Mouse (Mus musculus) intestine, embryonic 14.5 days (tissue): ENCODE measurements around the gene Krtap4-2. TPM values are rescaled to one million over a fixed set of nuclear protein-coding genes. Genes with fewer than 3 reads are reported as not detected.
"Not testable (repeated sequence)": the region's sequence is repeated elsewhere in the genome, so short reads cannot be mapped to it uniquely, and the experiment has no call there.

Experiments used
- ATAC-seq: fragments of 200-750 bp; cut with Nextera tagmentation; replicated peaks from 2 replicates; pipeline ENCODE4 v1.8.0; 2017; ENCODE audit warnings: low read depth, moderate number of reproducible peaks, moderate TSS enrichment, moderate library complexity; ENCODE audit not compliant: low FRiP score, low TSS enrichment
- DNase-seq: peaks from one replicate; pipeline ENCODE4 v3.0.0-alpha.2; 2018; ENCODE audit warnings: low spot score
- H3K27ac ChIP-seq: fragments of 300-500 bp; sonication (generic); 2 replicates; pipeline ENCODE4 v1.5.1; 2014; ENCODE audit warnings: low read depth, mild to moderate bottlenecking, control low read depth
- H3K27me3 ChIP-seq: fragments of 300-500 bp; sonication (generic); replicated peaks from 2 replicates; pipeline ENCODE4 v1.6.1; 2014; ENCODE audit warnings: low read length, control low read depth; ENCODE audit not compliant: control insufficient read depth, insufficient read depth
- H3K36me3 ChIP-seq: fragments of 300-500 bp; sonication (generic); 2 replicates; pipeline ENCODE4 v1.6.1; 2014; ENCODE audit warnings: low read length, control low read depth; ENCODE audit not compliant: control insufficient read depth, insufficient read depth
- H3K4me1 ChIP-seq: fragments of 300-500 bp; sonication (generic); replicated peaks from 2 replicates; pipeline ENCODE4 v1.6.1; 2014; ENCODE audit warnings: low read length, control low read depth, mixed read lengths; ENCODE audit not compliant: control insufficient read depth, insufficient read depth
- H3K4me2 ChIP-seq: fragments of 300-500 bp; sonication (generic); 2 replicates; pipeline ENCODE4 v1.6.1; 2014; ENCODE audit warnings: low read length
- H3K4me3 ChIP-seq: fragments of 300-500 bp; sonication (generic); 2 replicates; pipeline ENCODE4 v1.5.1; 2014; ENCODE audit warnings: low read depth, low read length, control low read depth, mixed read lengths
- H3K9ac ChIP-seq: fragments of 300-500 bp; sonication (generic); 2 replicates; pipeline ENCODE4 v1.6.1; 2014; ENCODE audit warnings: mild to moderate bottlenecking, low read length
- H3K9me3 ChIP-seq: fragments of 300-500 bp; sonication (generic); 2 replicates; pipeline ENCODE4 v1.6.1; 2016; ENCODE audit warnings: low read length, control low read depth; ENCODE audit not compliant: control insufficient read depth
- WGBS: fragments of 180-500 bp; shearing (Covaris S2); extraction: QIAGEN DNeasy Blood & Tissue Kit; methylation state at CpG from one replicate; pipeline ENCODE4 v1.1.7; 2014; 5-methylcytosine and 5-hydroxymethylcytosine counted together
- polyA plus RNA-seq: library from polyadenylated mRNA; unstranded; fragments of >200 nt; fragmentation: Nextera tagmentation; extraction: Ambion mirVana; gene quantifications from 2 replicates; pipeline ENCODE4 v1.2.1, GENCODE M21; 2014

The Krtap4-2 gene
- polyA plus RNA-seq, 1 experiment from 2014 or later: not detected

GRCm38 (mm10) chr11:99610089-99610488, 24.8 kb downstream of the Krtap4-2 start, which contains the start of gene Gm11937:
Gene Gm11937, minus strand, starts transcription at chr11:99610189.
- H3K9me3 ChIP-seq, DNase-seq, H3K9ac ChIP-seq, H3K4me3 ChIP-seq, H3K4me2 ChIP-seq, H3K27me3 ChIP-seq, H3K27ac ChIP-seq, ATAC-seq, H3K36me3 ChIP-seq, H3K4me1 ChIP-seq: not testable (repeated sequence)
- WGBS: 47% methylated on average over 2 of the region's 2 CpGs

GRCm38 (mm10) chr11:99609126-99609525, 25.8 kb downstream of the Krtap4-2 start:
- no peak overlapping the region for H3K4me2 ChIP-seq
- H3K4me3 ChIP-seq: no peak overlapping the region
- DNase-seq (no peak), ATAC-seq (no peak)
- H3K9ac ChIP-seq: no peak overlapping the region
- WGBS: 76% methylated on average over 1 of the region's 1 CpGs
- H3K9me3 ChIP-seq: no peaks in the 10 kb centered on the region
- H3K27ac ChIP-seq: no peak overlapping the region
- no peaks in the 10 kb centered on the region for H3K36me3 ChIP-seq
- H3K4me1 ChIP-seq: no peaks in the 10 kb centered on the region
- no peaks in the 10 kb centered on the region for H3K27me3 ChIP-seq

- ATAC-seq: not testable (repeated sequence)
- 43% methylated on average over 1 of the region's 1 CpGs for WGBS
Measured at GRCm38 (mm10) chr11:99603208-99603607, 31.7 kb downstream of the Krtap4-2 start, which contains the start of gene Gm11938. Gene Gm11938, minus strand, starts transcription at chr11:99603308.

GRCm38 (mm10) chr11:99597742-99598141, 37.1 kb downstream of the Krtap4-2 start, which contains the start of gene Krtap9-3:
Gene Krtap9-3, minus strand, starts transcription at chr11:99598105.
- not testable (repeated sequence) for H3K36me3 ChIP-seq, H3K27ac ChIP-seq, ATAC-seq, H3K4me3 ChIP-seq, DNase-seq, H3K27me3 ChIP-seq, H3K9me3 ChIP-seq, H3K4me1 ChIP-seq, H3K4me2 ChIP-seq, H3K9ac ChIP-seq
- WGBS: 80% methylated on average over 6 of the region's 6 CpGs

More at GRCm38 (mm10) chr11:99603208-99603607, 31.7 kb downstream of the Krtap4-2 start, which contains the start of gene Gm11938:
- not testable (repeated sequence) for H3K4me3 ChIP-seq, H3K27ac ChIP-seq, H3K4me1 ChIP-seq, H3K4me2 ChIP-seq, H3K9me3 ChIP-seq, DNase-seq, H3K9ac ChIP-seq, H3K27me3 ChIP-seq, H3K36me3 ChIP-seq

- Histone ChIP-seq H3K9ac (no peak within 1 kb of the TSS), H3K4me1 (no peaks in the 10 kb centered on the region), H3K9me3 (no peaks in the 10 kb centered on the region), H3K27ac (no peak within 1 kb of the TSS), H3K4me3 (no peak within 1 kb of the TSS), H3K4me2 (no peak within 1 kb of the TSS), H3K36me3 (no peaks in the 10 kb centered on the region), H3K27me3 (no peaks in the 10 kb centered on the region)
- WGBS: 82% methylated on average over 6 of the region's 6 CpGs
- no peak for DNase-seq
- ATAC-seq: no peak
Measured at GRCm38 (mm10) chr11:99590981-99591380, 43.9 kb downstream of the Krtap4-2 start, which contains the start of gene Krtap1-3. Gene Krtap1-3, minus strand, starts transcription at chr11:99591339.

DNA sequence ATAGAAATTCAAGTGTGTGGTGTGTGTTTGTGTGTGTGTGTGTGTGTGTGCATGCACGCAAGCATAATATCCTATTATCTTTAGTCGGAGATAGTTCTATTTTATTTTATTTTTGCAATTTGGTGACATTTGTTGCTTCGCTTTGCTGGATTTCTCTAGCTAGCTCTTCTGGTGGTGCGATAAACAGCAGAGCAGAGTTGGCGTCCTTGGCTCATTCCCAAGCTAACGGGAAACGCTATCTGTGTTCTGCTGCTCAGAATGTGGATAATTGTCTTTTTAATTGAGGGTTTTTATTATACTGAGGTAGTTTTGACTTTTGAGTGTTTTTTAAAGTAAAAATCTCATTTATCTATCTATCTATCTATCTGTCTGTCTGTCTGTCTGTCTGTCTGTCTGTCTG, 49.8 kb downstream of the Krtap4-2 start:
- Histone ChIP-seq H3K4me3 (no peak overlapping the region), H3K9ac (no peak overlapping the region), H3K9me3 (no peaks in the 10 kb centered on the region), H3K36me3 (no peaks in the 10 kb centered on the region), H3K27ac (no peak overlapping the region), H3K4me2 (no peak overlapping the region), H3K27me3 (no peaks in the 10 kb centered on the region), H3K4me1 (no peaks in the 10 kb centered on the region)
- ATAC-seq (no peak), DNase-seq (no peak)
- 85% methylated on average over 7 of the region's 7 CpGs for WGBS

Other genes starting within 250 kb of the Krtap4-2 start
- gene Krt10, start 245.7 kb downstream of the Krtap4-2 start, polyA plus RNA-seq: 26.2 and 28.5 TPM in 2 replicates
- gene Krt12, start 212.8 kb downstream of the Krtap4-2 start, polyA plus RNA-seq: not detected in 2 replicates
- gene Krt20, start 196.9 kb downstream of the Krtap4-2 start, polyA plus RNA-seq: 16.5 and 17.1 TPM in 2 replicates
- gene Krt23, start 141.9 kb downstream of the Krtap4-2 start, polyA plus RNA-seq: 6.0 and 9.2 TPM in 2 replicates
- gene Krt39, start 113.7 kb downstream of the Krtap4-2 start, polyA plus RNA-seq: not detected in 2 replicates
- not detected in 2 replicates for gene Krt40, start 91.9 kb downstream of the Krtap4-2 start, polyA plus RNA-seq
- not detected in 2 replicates for gene Krtap3-3, start 84.2 kb downstream of the Krtap4-2 start, polyA plus RNA-seq
- not detected in 2 replicates for gene Krtap3-2, start 78.2 kb downstream of the Krtap4-2 start, polyA plus RNA-seq
- gene Gm11939, start 75.6 kb downstream of the Krtap4-2 start, polyA plus RNA-seq: not detected in 2 replicates
- gene Krtap3-1, start 68.5 kb downstream of the Krtap4-2 start, polyA plus RNA-seq: not detected in 2 replicates
- not detected in 2 replicates for gene Krtap1-5, start 54.1 kb downstream of the Krtap4-2 start, polyA plus RNA-seq
- not detected in 2 replicates for gene Krtap1-4, start 51.4 kb downstream of the Krtap4-2 start, polyA plus RNA-seq
- not detected in 2 replicates for gene Krtap1-3, start 43.7 kb downstream of the Krtap4-2 start, polyA plus RNA-seq
- gene Krtap9-3, start 37.0 kb downstream of the Krtap4-2 start, polyA plus RNA-seq: not detected in 2 replicates
- not detected in 2 replicates for gene Gm11938, start 31.8 kb downstream of the Krtap4-2 start, polyA plus RNA-seq
- gene Gm11937, start 24.9 kb downstream of the Krtap4-2 start, polyA plus RNA-seq: not detected in 2 replicates
- not detected in 2 replicates for gene Krtap2-4, start 20.2 kb downstream of the Krtap4-2 start, polyA plus RNA-seq
- gene Gm11562, start 14.6 kb downstream of the Krtap4-2 start, polyA plus RNA-seq: not detected in 2 replicates
- not detected in 2 replicates for gene Krtap4-1, start 6.8 kb downstream of the Krtap4-2 start, polyA plus RNA-seq
- gene Krtap4-7, start 9.0 kb upstream of the Krtap4-2 start, polyA plus RNA-seq: not detected in 2 replicates
- not detected in 2 replicates for gene Gm11555, start 15.2 kb upstream of the Krtap4-2 start, polyA plus RNA-seq
- gene Gm11563, start 23.9 kb upstream of the Krtap4-2 start, polyA plus RNA-seq: not detected in 2 replicates
- gene Krtap4-6, start 30.9 kb upstream of the Krtap4-2 start, polyA plus RNA-seq: not detected in 2 replicates
- gene Gm14190, start 55.7 kb upstream of the Krtap4-2 start, polyA plus RNA-seq: not detected in 2 replicates
- gene Gm14180, start 99.2 kb upstream of the Krtap4-2 start, polyA plus RNA-seq: not detected in 2 replicates
- gene Gm11595, start 137.8 kb upstream of the Krtap4-2 start, polyA plus RNA-seq: not detected in 2 replicates
- gene Krtap4-8, start 145.6 kb upstream of the Krtap4-2 start, polyA plus RNA-seq: not detected in 2 replicates
- gene Krtap4-9, start 150.1 kb upstream of the Krtap4-2 start, polyA plus RNA-seq: not detected in 2 replicates
- not detected in 2 replicates for gene Gm11596, start 158.4 kb upstream of the Krtap4-2 start, polyA plus RNA-seq
- not detected in 2 replicates for gene Gm11569, start 163.8 kb upstream of the Krtap4-2 start, polyA plus RNA-seq
- gene Gm11554, start 169.4 kb upstream of the Krtap4-2 start, polyA plus RNA-seq: not detected in 2 replicates
- gene Krtap4-13, start 174.8 kb upstream of the Krtap4-2 start, polyA plus RNA-seq: not detected in 2 replicates
- not detected in 2 replicates for gene Gm11564, start 180.6 kb upstream of the Krtap4-2 start, polyA plus RNA-seq
- not detected in 2 replicates for gene 2300003K06Rik, start 203.0 kb upstream of the Krtap4-2 start, polyA plus RNA-seq
- 0.19 TPM in 1 of 2 replicates, not detected in the other for gene Krtap4-16, start 216.5 kb upstream of the Krtap4-2 start, polyA plus RNA-seq
- gene Gm11568, start 222.8 kb upstream of the Krtap4-2 start, polyA plus RNA-seq: not detected in 2 replicates
- gene Gm11559, start 229.4 kb upstream of the Krtap4-2 start, polyA plus RNA-seq: not detected in 2 replicates
- gene Krtap9-1, start 238.3 kb upstream of the Krtap4-2 start, polyA plus RNA-seq: not detected in 2 replicates
- not detected in 2 replicates for gene Gm11567, start 244.1 kb upstream of the Krtap4-2 start, polyA plus RNA-seq